Mouse (Mus musculus) heart, embryonic 13.5 days (tissue): ENCODE data around the gene Gtpbp8. TPM values are rescaled to one million over a fixed set of nuclear protein-coding genes. Genes with fewer than 3 reads are reported as not detected.

ENCODE experiments used
- ATAC-seq: fragments of 200-750 bp; cut with Nextera tagmentation; 2 replicates; pipeline ENCODE4 v1.8.0; 2017; ENCODE audit warnings: moderate TSS enrichment; ENCODE audit not compliant: insufficient number of reproducible peaks, low FRiP score, low TSS enrichment; ENCODE audit errors: extremely low read depth
- H3K27ac ChIP-seq: fragments of 300-500 bp; sonication (generic); replicated peaks from 2 replicates; pipeline ENCODE4 v1.5.1; 2015; ENCODE audit warnings: moderate library complexity, mild to moderate bottlenecking, inconsistent platforms
- H3K27me3 ChIP-seq: fragments of 300-500 bp; sonication (generic); replicated peaks from 2 replicates; pipeline ENCODE4 v1.6.1; 2015; ENCODE audit warnings: mild to moderate bottlenecking, inconsistent platforms
- H3K36me3 ChIP-seq: fragments of 300-500 bp; sonication (generic); 2 replicates; pipeline ENCODE4 v1.6.1; 2015; ENCODE audit warnings: mild to moderate bottlenecking, inconsistent platforms
- H3K4me1 ChIP-seq: fragments of 300-500 bp; sonication (generic); 2 replicates; pipeline ENCODE4 v1.6.1; 2015; ENCODE audit warnings: inconsistent platforms
- H3K4me2 ChIP-seq: fragments of 300-500 bp; sonication (generic); 2 replicates; pipeline ENCODE4 v1.6.1; 2015; ENCODE audit warnings: inconsistent platforms, mild to moderate bottlenecking, moderate library complexity
- H3K4me3 ChIP-seq: fragments of 300-500 bp; sonication (generic); 2 replicates; pipeline ENCODE4 v1.5.1; 2015; ENCODE audit warnings: moderate library complexity, mild to moderate bottlenecking, inconsistent platforms
- H3K9ac ChIP-seq: fragments of 300-500 bp; sonication (generic); 2 replicates; pipeline ENCODE4 v1.6.1; 2015; ENCODE audit warnings: inconsistent platforms, mild to moderate bottlenecking, moderate library complexity
- H3K9me3 ChIP-seq: fragments of 300-500 bp; sonication (generic); 2 replicates; pipeline ENCODE4 v1.6.1; 2016; ENCODE audit warnings: inconsistent platforms
- WGBS: fragments of 180-500 bp; shearing (Covaris S2); methylation state at CpG from one replicate; pipeline ENCODE4 v1.1.7; 2015; ENCODE audit warnings: mixed read lengths; 5-methylcytosine and 5-hydroxymethylcytosine counted together
- polyA plus RNA-seq: library from polyadenylated mRNA; unstranded; fragments of >200 nt; fragmentation: Nextera tagmentation; extraction: Ambion mirVana; gene quantifications from 2 replicates; pipeline ENCODE4 v1.2.1, GENCODE M21; 2015

The Gtpbp8 gene
- polyA plus RNA-seq, 1 experiment from 2014 or later = 18.3 TPM

GRCm38 (mm10) chr16:44702272-44702671 lies 43.9 kb downstream of the Gtpbp8 start:
- H3K9me3 ChIP-seq = no peaks in the 10 kb centered on the region
- H3K4me2 ChIP-seq = no peak overlapping the region
- H3K4me1 ChIP-seq = peaks cover 21% of the 10 kb centered on the region
- no peaks in the 10 kb centered on the region for H3K36me3 ChIP-seq
- 0 out of 2 replicates have a peak, but pooled peaks cover 3% of the 10 kb centered on the region for H3K27me3 ChIP-seq
- no peak overlapping the region for H3K4me3 ChIP-seq
- H3K9ac ChIP-seq = no peak overlapping the region
- ATAC-seq = no peak
- no peak overlapping the region for H3K27ac ChIP-seq
- WGBS = 59% methylated on average over 5 of the region's 5 CpGs

- 83% methylated on average over 3 of the region's 3 CpGs for WGBS
- no peak overlapping the region for H3K4me2 ChIP-seq
- no peaks in the 10 kb centered on the region for H3K36me3 ChIP-seq
- no peak overlapping the region for H3K4me3 ChIP-seq
- no peak overlapping the region for H3K27ac ChIP-seq
- no peaks in the 10 kb centered on the region for H3K9me3 ChIP-seq
- ATAC-seq = no peak
- H3K27me3 ChIP-seq = 0 out of 2 replicates have a peak, but pooled peaks cover 3% of the 10 kb centered on the region
- peaks cover 31% of the 10 kb centered on the region for H3K4me1 ChIP-seq
- no peak overlapping the region for H3K9ac ChIP-seq
Observed at GRCm38 (mm10) chr16:44701155-44701554, 45.0 kb downstream of the Gtpbp8 start.

- no peak for ATAC-seq
- 81% methylated on average over 5 of the region's 5 CpGs for WGBS
- no peaks in the 10 kb centered on the region for H3K36me3 ChIP-seq
- no peak overlapping the region for H3K4me2 ChIP-seq
- H3K9me3 ChIP-seq = no peaks in the 10 kb centered on the region
- no peak overlapping the region for H3K27ac ChIP-seq
- no peak overlapping the region for H3K9ac ChIP-seq
- H3K27me3 ChIP-seq = no peaks in the 10 kb centered on the region
- peaks cover 20% of the 10 kb centered on the region for H3K4me1 ChIP-seq
- no peak overlapping the region for H3K4me3 ChIP-seq
Observed at GRCm38 (mm10) chr16:44697473-44698205, 48.5 kb downstream of the Gtpbp8 start.

- no peaks in the 10 kb centered on the region for H3K36me3 ChIP-seq
- peak overlapping the region; percentile 25; the same call in 1 of the 2 replicates for H3K4me2 ChIP-seq
- H3K4me1 ChIP-seq = peaks cover 32% of the 10 kb centered on the region
- 23% methylated on average over 12 of the region's 12 CpGs for WGBS
- no peaks in the 10 kb centered on the region for H3K27me3 ChIP-seq
- H3K4me3 ChIP-seq = no peak overlapping the region
- H3K9ac ChIP-seq = no peak overlapping the region
- no peaks in the 10 kb centered on the region for H3K9me3 ChIP-seq
- ATAC-seq = peak; percentile 81
- peak overlapping the region; percentile 81 for H3K27ac ChIP-seq
Observed at GRCm38 (mm10) chr16:44695859-44696620, 50.1 kb downstream of the Gtpbp8 start.

- Histone ChIP-seq H3K27ac (peak overlapping the region; percentile 81), H3K9ac (no peak overlapping the region), H3K4me2 (0 out of 2 replicates have a peak overlapping the region, but pooled peaks have one; percentile 25), H3K9me3 (no peaks in the 10 kb centered on the region), H3K36me3 (no peaks in the 10 kb centered on the region), H3K4me1 (peaks cover 33% of the 10 kb centered on the region), H3K4me3 (no peak overlapping the region), H3K27me3 (no peaks in the 10 kb centered on the region)
- ATAC-seq = no peak
- WGBS = 57% methylated on average over 8 of the region's 8 CpGs
Observed at GRCm38 (mm10) chr16:44695214-44695858, 50.8 kb downstream of the Gtpbp8 start.

GRCm38 (mm10) chr16:44693695-44694094 lies 52.5 kb downstream of the Gtpbp8 start:
- H3K27ac ChIP-seq = no peak overlapping the region
- H3K27me3 ChIP-seq = 0 out of 2 replicates have a peak, but pooled peaks cover 3% of the 10 kb centered on the region
- no peak overlapping the region for H3K4me2 ChIP-seq
- 63% methylated on average over 6 of the region's 6 CpGs for WGBS
- no peak overlapping the region for H3K4me3 ChIP-seq
- ATAC-seq = no peak
- H3K4me1 ChIP-seq = peaks cover 34% of the 10 kb centered on the region
- no peaks in the 10 kb centered on the region for H3K36me3 ChIP-seq
- H3K9ac ChIP-seq = no peak overlapping the region
- H3K9me3 ChIP-seq = no peaks in the 10 kb centered on the region

GRCm38 (mm10) chr16:44692541-44692940 lies 53.6 kb downstream of the Gtpbp8 start:
- Histone ChIP-seq H3K4me1 (peaks cover 45% of the 10 kb centered on the region), H3K36me3 (no peaks in the 10 kb centered on the region), H3K9ac (no peak overlapping the region), H3K4me3 (no peak overlapping the region), H3K27me3 (0 out of 2 replicates have a peak, but pooled peaks cover 3% of the 10 kb centered on the region), H3K9me3 (no peaks in the 10 kb centered on the region), H3K4me2 (no peak overlapping the region), H3K27ac (no peak overlapping the region)
- 82% methylated on average over 1 of the region's 1 CpGs for WGBS
- ATAC-seq = no peak

- peaks cover 45% of the 10 kb centered on the region for H3K4me1 ChIP-seq
- H3K27ac ChIP-seq = 0 out of 2 replicates have a peak overlapping the region, but pooled peaks have one; percentile 16
- no peaks in the 10 kb centered on the region for H3K36me3 ChIP-seq
- peak overlapping the region; percentile 21 for H3K4me3 ChIP-seq
- ATAC-seq = no peak
- 33% methylated on average over 17 of the region's 17 CpGs for WGBS
- no peak overlapping the region for H3K9ac ChIP-seq
- H3K27me3 ChIP-seq = 0 out of 2 replicates have a peak, but pooled peaks cover 3% of the 10 kb centered on the region
- peak overlapping the region; percentile 51 for H3K4me2 ChIP-seq
- H3K9me3 ChIP-seq = no peaks in the 10 kb centered on the region
Observed at GRCm38 (mm10) chr16:44691561-44692141, 54.5 kb downstream of the Gtpbp8 start.

- no peak overlapping the region for H3K4me3 ChIP-seq
- H3K9ac ChIP-seq = no peak overlapping the region
- H3K27me3 ChIP-seq = 0 out of 2 replicates have a peak, but pooled peaks cover 7% of the 10 kb centered on the region
- H3K36me3 ChIP-seq = no peaks in the 10 kb centered on the region
- H3K9me3 ChIP-seq = no peaks in the 10 kb centered on the region
- peaks cover 40% of the 10 kb centered on the region for H3K4me1 ChIP-seq
- H3K4me2 ChIP-seq = no peak overlapping the region
- no peak overlapping the region for H3K27ac ChIP-seq
- WGBS = 68% methylated on average over 2 of the region's 2 CpGs
- no peak for ATAC-seq
Observed at GRCm38 (mm10) chr16:44691066-44691465, 55.1 kb downstream of the Gtpbp8 start.

- H3K36me3 ChIP-seq = no peaks in the 10 kb centered on the region
- ATAC-seq = no peak
- H3K4me3 ChIP-seq = no peak overlapping the region
- H3K9ac ChIP-seq = no peak overlapping the region
- WGBS = 68% methylated on average over 2 of the region's 2 CpGs
- H3K4me1 ChIP-seq = peaks cover 34% of the 10 kb centered on the region
- H3K27ac ChIP-seq = no peak overlapping the region
- H3K9me3 ChIP-seq = no peaks in the 10 kb centered on the region
- H3K4me2 ChIP-seq = no peak overlapping the region
- 0 out of 2 replicates have a peak, but pooled peaks cover 7% of the 10 kb centered on the region for H3K27me3 ChIP-seq
Observed at GRCm38 (mm10) chr16:44690501-44690900, 55.7 kb downstream of the Gtpbp8 start.

- no peak overlapping the region for H3K9ac ChIP-seq
- no peak overlapping the region for H3K27ac ChIP-seq
- H3K9me3 ChIP-seq = no peaks in the 10 kb centered on the region
- no peak for ATAC-seq
- H3K36me3 ChIP-seq = no peaks in the 10 kb centered on the region
- H3K4me3 ChIP-seq = peak overlapping the region; percentile 31
- H3K27me3 ChIP-seq = 0 out of 2 replicates have a peak, but pooled peaks cover 7% of the 10 kb centered on the region
- 27% methylated on average over 4 of the region's 4 CpGs for WGBS
- peak overlapping the region; percentile 58 for H3K4me2 ChIP-seq
- peaks cover 31% of the 10 kb centered on the region for H3K4me1 ChIP-seq
Observed at GRCm38 (mm10) chr16:44688507-44688906, 57.7 kb downstream of the Gtpbp8 start.
